Mouse (Mus musculus): ENCODE results near the gene Npc1l1. TPM values are rescaled to one million over a fixed set of nuclear protein-coding genes. Genes with fewer than 3 reads are reported as not detected.
A peak's percentile ranks its signal among the peaks of the same experiment; 100 is the strongest.
"Not testable (repeated sequence)": the region's sequence is repeated elsewhere in the genome, so short reads cannot be mapped to it uniquely, and the experiment has no call there.

Gene Npc1l1
- polyA plus RNA-seq, 1 experiment from 2014 or later: not detected

DNA sequence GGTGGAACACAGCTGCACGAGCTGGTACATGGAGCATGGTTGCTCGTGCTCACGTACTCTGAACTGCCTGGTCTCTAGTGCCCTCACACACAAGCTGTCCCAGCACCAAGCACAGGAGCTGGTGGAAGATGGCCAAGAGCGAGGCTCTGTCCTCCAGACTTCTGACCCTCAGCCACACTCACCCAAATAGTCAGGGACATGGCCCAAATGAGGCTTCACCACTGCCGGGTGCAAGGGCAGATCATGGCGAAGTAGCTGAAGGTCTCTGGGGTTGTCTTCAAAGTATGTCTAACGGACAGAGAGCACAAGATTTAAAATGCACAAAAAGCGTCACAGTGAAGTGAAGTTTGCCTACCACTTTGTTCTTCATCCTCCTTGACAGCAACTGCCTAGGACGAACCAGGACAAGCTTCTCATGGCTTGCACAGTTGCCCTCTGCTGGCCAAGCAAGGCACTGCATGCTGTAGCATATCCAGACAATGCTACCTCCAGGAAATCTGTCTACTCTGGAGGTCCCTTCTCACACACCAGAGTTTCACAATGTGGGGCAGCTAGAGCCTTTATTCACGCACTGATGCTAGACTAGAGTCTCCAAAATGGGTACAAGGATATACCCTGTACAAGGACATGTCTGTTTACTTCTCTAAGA is 31.6 kb upstream of the Npc1l1 start:
- Histone ChIP-seq H3K4me2 (ENCODE audit: low read depth, low read length, severe bottlenecking) (no peak overlapping the region), H3K36me3 (ENCODE audit: control insufficient read depth, insufficient read depth, low read length) (peaks cover 33% of the 10 kb centered on the region), H3K4me3 (ENCODE audit: low read depth, low read length) (no peak overlapping the region), H3K27ac (ENCODE audit: low read depth, low read length) (no peak overlapping the region), H3K27me3 (ENCODE audit: control insufficient read depth, insufficient read depth, low read length) (no peaks in the 10 kb centered on the region), H3K9me3 (ENCODE audit: control insufficient read depth, low read length) (no peaks in the 10 kb centered on the region), H3K9ac (ENCODE audit: low read length) (no peak overlapping the region), H3K4me1 (replicated peaks; ENCODE audit: control insufficient read depth, insufficient read depth, low read length) (peaks cover 3% of the 10 kb centered on the region; the same call in 1 of the 2 replicates)
- peak; percentile 90 for DNase-seq (ENCODE audit: low spot score)
- 80% methylated on average over 10 of the region's 10 CpGs for WGBS
- peak; percentile 62; the same call in 1 of the 2 replicates for ATAC-seq (replicated peaks; ENCODE audit: low FRiP score)

GRCm38 (mm10) chr11:6259413-6259812 is 29.5 kb upstream of the Npc1l1 start:
- Histone ChIP-seq H3K4me3 (ENCODE audit: low read depth, low read length) (no peak overlapping the region), H3K27ac (ENCODE audit: low read depth, low read length) (no peak overlapping the region), H3K9me3 (ENCODE audit: control insufficient read depth, low read length) (no peaks in the 10 kb centered on the region), H3K4me1 (replicated peaks; ENCODE audit: control insufficient read depth, insufficient read depth, low read length) (no peaks in the 10 kb centered on the region), H3K27me3 (ENCODE audit: control insufficient read depth, insufficient read depth, low read length) (no peaks in the 10 kb centered on the region), H3K36me3 (ENCODE audit: control insufficient read depth, insufficient read depth, low read length) (peaks cover 30% of the 10 kb centered on the region), H3K4me2 (ENCODE audit: low read depth, low read length, severe bottlenecking) (no peak overlapping the region), H3K9ac (ENCODE audit: low read length) (no peak overlapping the region)
- ATAC-seq (replicated peaks; ENCODE audit: low FRiP score) (no peak), DNase-seq (ENCODE audit: low spot score) (no peak)
- 99% methylated on average over 7 of the region's 7 CpGs for WGBS

DNA sequence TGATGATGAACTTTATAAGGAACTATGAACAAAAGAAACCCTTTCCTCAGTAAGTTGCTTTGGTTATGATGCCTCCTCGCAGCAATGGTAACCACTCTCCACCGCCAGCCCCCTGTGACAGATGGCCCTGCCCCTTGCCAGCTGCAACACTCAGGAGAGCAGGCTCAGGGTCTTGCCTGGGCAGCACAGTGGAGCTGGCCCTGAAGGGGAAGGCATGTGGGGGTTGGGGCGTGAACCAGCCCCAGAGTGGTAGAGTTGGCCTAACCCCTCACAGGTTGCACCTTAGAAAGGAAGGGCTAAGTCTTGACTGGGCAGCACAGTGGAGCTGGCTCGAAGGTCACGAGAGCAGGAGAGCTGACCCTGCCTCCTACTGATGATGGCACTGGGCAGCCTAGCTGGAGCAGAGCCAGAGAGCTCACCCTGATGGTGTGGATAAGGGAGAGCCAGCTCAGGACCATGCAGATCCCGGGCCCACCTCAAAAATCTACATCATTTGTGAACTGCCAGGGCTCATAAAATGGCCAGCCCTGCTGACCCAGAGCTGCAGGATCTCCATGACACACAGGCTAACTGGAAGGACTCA is 26.6 kb upstream of the Npc1l1 start:
- no peaks in the 10 kb centered on the region for H3K9me3 ChIP-seq (ENCODE audit: control insufficient read depth, low read length)
- H3K4me1 ChIP-seq (replicated peaks; ENCODE audit: control insufficient read depth, insufficient read depth, low read length): no peaks in the 10 kb centered on the region
- ATAC-seq (replicated peaks; ENCODE audit: low FRiP score) (peak; percentile 61), DNase-seq (ENCODE audit: low spot score) (peak; percentile 52)
- no peak overlapping the region for H3K27ac ChIP-seq (ENCODE audit: low read depth, low read length)
- WGBS: 66% methylated on average over 6 of the region's 6 CpGs
- no peak overlapping the region for H3K9ac ChIP-seq (ENCODE audit: low read length)
- no peaks in the 10 kb centered on the region for H3K27me3 ChIP-seq (ENCODE audit: control insufficient read depth, insufficient read depth, low read length)
- H3K4me2 ChIP-seq (ENCODE audit: low read depth, low read length, severe bottlenecking): no peak overlapping the region
- H3K36me3 ChIP-seq (ENCODE audit: control insufficient read depth, insufficient read depth, low read length): peaks cover 16% of the 10 kb centered on the region
- no peak overlapping the region for H3K4me3 ChIP-seq (ENCODE audit: low read depth, low read length)

GRCm38 (mm10) chr11:6254602-6255001 is 24.7 kb upstream of the Npc1l1 start:
- not testable (repeated sequence) for H3K9ac ChIP-seq (ENCODE audit: low read length)
- WGBS: 84% methylated on average over 2 of the region's 2 CpGs

DNA sequence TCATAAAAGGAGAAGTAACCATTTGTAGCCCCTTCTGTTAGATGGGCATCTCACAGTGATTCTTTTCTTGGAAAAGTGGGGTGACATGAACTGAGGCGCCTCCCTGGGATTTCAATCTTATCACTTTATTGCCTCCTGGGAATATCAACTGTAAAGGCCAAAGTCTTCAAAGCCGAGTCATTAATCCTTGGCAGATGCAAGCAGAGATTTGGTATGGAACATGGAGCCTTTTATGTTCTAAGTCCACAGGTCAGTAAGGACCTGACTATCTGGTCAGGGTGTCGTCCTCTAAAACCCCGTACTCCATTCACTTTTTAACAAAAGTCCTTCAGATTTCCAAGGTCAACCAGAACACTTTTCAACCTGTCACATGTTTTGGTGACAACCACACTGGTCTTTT is 22.9 kb upstream of the Npc1l1 start:
- WGBS: 91% methylated on average over 4 of the region's 4 CpGs
- ATAC-seq (replicated peaks; ENCODE audit: low FRiP score): no peak

More at GRCm38 (mm10) chr11:6254602-6255001, 24.7 kb upstream of the Npc1l1 start:
- not testable (repeated sequence) for H3K27ac ChIP-seq (ENCODE audit: low read depth, low read length); ATAC-seq (replicated peaks; ENCODE audit: low FRiP score); DNase-seq (ENCODE audit: low spot score); H3K27me3 ChIP-seq (ENCODE audit: control insufficient read depth, insufficient read depth, low read length); H3K4me3 ChIP-seq (ENCODE audit: low read depth, low read length); H3K36me3 ChIP-seq (ENCODE audit: control insufficient read depth, insufficient read depth, low read length); H3K9me3 ChIP-seq (ENCODE audit: control insufficient read depth, low read length); H3K4me1 ChIP-seq (replicated peaks; ENCODE audit: control insufficient read depth, insufficient read depth, low read length); H3K4me2 ChIP-seq (ENCODE audit: low read depth, low read length, severe bottlenecking)

GRCm38 (mm10) chr11:6252248-6252647 is 22.3 kb upstream of the Npc1l1 start:
- no peak for DNase-seq (ENCODE audit: low spot score)
- Histone ChIP-seq H3K27ac (ENCODE audit: low read depth, low read length) (no peak overlapping the region), H3K9ac (ENCODE audit: low read length) (no peak overlapping the region), H3K27me3 (ENCODE audit: control insufficient read depth, insufficient read depth, low read length) (no peaks in the 10 kb centered on the region), H3K4me2 (ENCODE audit: low read depth, low read length, severe bottlenecking) (no peak overlapping the region), H3K4me1 (replicated peaks; ENCODE audit: control insufficient read depth, insufficient read depth, low read length) (no peaks in the 10 kb centered on the region), H3K4me3 (ENCODE audit: low read depth, low read length) (no peak overlapping the region), H3K9me3 (ENCODE audit: control insufficient read depth, low read length) (no peaks in the 10 kb centered on the region), H3K36me3 (ENCODE audit: control insufficient read depth, insufficient read depth, low read length) (no peaks in the 10 kb centered on the region)
- ATAC-seq (replicated peaks; ENCODE audit: low FRiP score): no peak
- WGBS: 86% methylated on average over 5 of the region's 5 CpGs

More for the DNA sequence above, 22.9 kb upstream of the Npc1l1 start:
- no peak for DNase-seq (ENCODE audit: low spot score)
- Histone ChIP-seq H3K4me3 (ENCODE audit: low read depth, low read length) (no peak overlapping the region), H3K4me1 (replicated peaks; ENCODE audit: control insufficient read depth, insufficient read depth, low read length) (no peaks in the 10 kb centered on the region), H3K9ac (ENCODE audit: low read length) (no peak overlapping the region), H3K36me3 (ENCODE audit: control insufficient read depth, insufficient read depth, low read length) (peaks cover under 1% of the 10 kb centered on the region; the same call in 1 of the 2 replicates), H3K4me2 (ENCODE audit: low read depth, low read length, severe bottlenecking) (no peak overlapping the region), H3K9me3 (ENCODE audit: control insufficient read depth, low read length) (no peaks in the 10 kb centered on the region), H3K27ac (ENCODE audit: low read depth, low read length) (no peak overlapping the region), H3K27me3 (ENCODE audit: control insufficient read depth, insufficient read depth, low read length) (no peaks in the 10 kb centered on the region)

- Histone ChIP-seq H3K4me1 (replicated peaks; ENCODE audit: control insufficient read depth, insufficient read depth, low read length) (no peaks in the 10 kb centered on the region), H3K9ac (ENCODE audit: low read length) (no peak overlapping the region), H3K27ac (ENCODE audit: low read depth, low read length) (no peak overlapping the region), H3K9me3 (ENCODE audit: control insufficient read depth, low read length) (no peaks in the 10 kb centered on the region), H3K27me3 (ENCODE audit: control insufficient read depth, insufficient read depth, low read length) (no peaks in the 10 kb centered on the region), H3K36me3 (ENCODE audit: control insufficient read depth, insufficient read depth, low read length) (no peaks in the 10 kb centered on the region), H3K4me2 (ENCODE audit: low read depth, low read length, severe bottlenecking) (no peak overlapping the region), H3K4me3 (ENCODE audit: low read depth, low read length) (no peak overlapping the region)
- ATAC-seq (replicated peaks; ENCODE audit: low FRiP score): no peak
- 55% methylated on average over 19 of the region's 19 CpGs for WGBS
- no peak for DNase-seq (ENCODE audit: low spot score)
Measured at GRCm38 (mm10) chr11:6244707-6245106, 14.8 kb upstream of the Npc1l1 start.

DNA sequence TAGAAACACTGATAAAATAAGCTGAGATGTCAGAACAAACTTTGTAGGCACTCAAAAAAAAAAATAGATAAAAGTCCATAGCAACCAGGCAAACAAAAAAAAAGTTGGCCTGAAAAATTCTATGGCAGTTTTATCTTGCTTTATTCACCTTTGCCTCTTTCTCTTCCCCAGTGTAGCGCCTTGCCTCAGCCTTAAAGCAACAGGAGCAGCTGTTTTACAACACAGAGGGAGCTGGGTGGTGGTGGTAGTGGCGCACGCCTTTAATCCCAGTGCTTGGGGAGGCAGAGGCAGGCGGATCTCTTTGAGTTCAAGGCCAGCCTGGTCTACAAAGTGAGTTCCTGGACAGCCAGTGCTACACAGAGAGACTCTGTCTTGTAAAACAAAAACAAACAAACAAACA is 3.1 kb upstream of the Npc1l1 start:
- no peak overlapping the region for H3K9ac ChIP-seq (ENCODE audit: low read length)
- DNase-seq (ENCODE audit: low spot score): no peak
- no peak for ATAC-seq (replicated peaks; ENCODE audit: low FRiP score)
- H3K36me3 ChIP-seq (ENCODE audit: control insufficient read depth, insufficient read depth, low read length): no peaks in the 10 kb centered on the region
- H3K4me1 ChIP-seq (replicated peaks; ENCODE audit: control insufficient read depth, insufficient read depth, low read length): no peaks in the 10 kb centered on the region
- H3K27me3 ChIP-seq (ENCODE audit: control insufficient read depth, insufficient read depth, low read length): no peaks in the 10 kb centered on the region
- H3K4me3 ChIP-seq (ENCODE audit: low read depth, low read length): no peak overlapping the region
- H3K4me2 ChIP-seq (ENCODE audit: low read depth, low read length, severe bottlenecking): no peak overlapping the region
- no peak overlapping the region for H3K27ac ChIP-seq (ENCODE audit: low read depth, low read length)
- H3K9me3 ChIP-seq (ENCODE audit: control insufficient read depth, low read length): peaks cover 2% of the 10 kb centered on the region; the same call in 1 of the 2 replicates
- WGBS: 87% methylated on average over 4 of the region's 4 CpGs
